Mouse (Mus musculus): ENCODE data around the gene Ptp4a2.

DNA sequence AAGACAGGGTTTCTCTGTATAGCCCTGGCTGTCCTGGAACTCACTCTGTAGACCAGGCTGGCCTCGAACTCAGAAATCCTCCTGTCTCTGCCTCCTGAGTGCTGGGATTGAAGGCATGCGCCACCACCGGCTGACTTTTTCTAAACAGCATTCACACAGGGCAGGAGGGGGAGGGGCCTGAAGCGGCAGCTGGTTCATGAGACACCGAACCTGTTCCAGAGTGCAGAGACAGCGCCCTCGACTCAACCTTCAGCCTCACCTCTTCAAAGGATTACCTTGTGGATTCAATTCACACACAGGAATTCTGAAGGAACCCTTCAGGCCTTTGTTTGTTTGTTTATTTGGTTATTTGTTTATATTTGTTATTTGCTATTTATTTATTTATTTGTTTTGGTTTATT, 79.1 kb downstream of the Ptp4a2 start:
- TF ChIP-seq POLR2A (IDR thresholded peaks at IDR 0.05; ENCODE audit: insufficient read length, low read depth) (no peak), E2F4 (IDR thresholded peaks at IDR 0.05; ENCODE audit: insufficient read depth) (no peak), SRF (IDR thresholded peaks at IDR 0.05; ENCODE audit: control insufficient read depth, insufficient read length, low read depth) (no peak), TCF12 (IDR thresholded peaks at IDR 0.05; ENCODE audit: insufficient read depth, poor library complexity, severe bottlenecking) (no peak), USF1 (IDR thresholded peaks at IDR 0.05; ENCODE audit: low read depth) (no peak)
